Mouse (Mus musculus) cerebellum, adult (tissue): ENCODE data around the gene Camk2b.
A peak's percentile ranks its signal among the peaks of the same experiment; 100 is the strongest.
"Not testable (repeated sequence)": the region's sequence is repeated elsewhere in the genome, so short reads cannot be mapped to it uniquely, and the experiment has no call there.

Experiments used
- ATAC-seq: cut with Nextera tagmentation; 2 replicates; pipeline ENCODE4 v1.9.2; 2017; ENCODE audit warnings: mild to moderate bottlenecking, moderate library complexity, mixed read lengths; ENCODE audit not compliant: insufficient number of reproducible peaks, low FRiP score, low TSS enrichment

The Camk2b gene

DNA sequence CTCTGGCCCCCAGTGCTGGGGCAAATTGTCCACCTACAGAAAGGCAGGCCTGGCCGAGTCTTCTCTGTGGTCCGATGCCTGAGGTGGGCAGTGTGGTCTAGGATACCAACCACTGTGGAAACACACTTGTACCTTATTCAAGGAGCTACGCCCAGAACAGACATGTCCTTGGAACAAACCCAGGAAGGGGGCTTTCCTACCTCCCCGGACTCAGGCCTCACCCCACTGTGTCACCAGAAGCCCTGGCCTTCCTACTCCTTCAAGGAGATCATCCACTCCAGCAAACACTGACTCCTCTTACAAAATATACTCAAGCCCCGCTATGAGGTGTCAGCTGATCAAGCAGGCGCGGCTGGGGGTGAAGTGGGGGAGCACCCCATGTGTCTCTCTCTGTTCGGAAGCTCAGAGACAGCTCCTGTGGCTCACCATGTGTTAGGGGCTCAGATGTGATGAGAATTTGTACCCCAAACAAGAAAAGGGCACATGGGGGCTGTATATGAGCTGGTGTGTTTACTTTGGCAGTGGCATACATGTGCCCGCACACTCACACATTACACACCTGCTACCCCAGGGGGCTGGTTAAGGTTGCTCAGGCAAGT is 49.3 kb downstream of the Camk2b start:
- ATAC-seq, result no peak

DNA sequence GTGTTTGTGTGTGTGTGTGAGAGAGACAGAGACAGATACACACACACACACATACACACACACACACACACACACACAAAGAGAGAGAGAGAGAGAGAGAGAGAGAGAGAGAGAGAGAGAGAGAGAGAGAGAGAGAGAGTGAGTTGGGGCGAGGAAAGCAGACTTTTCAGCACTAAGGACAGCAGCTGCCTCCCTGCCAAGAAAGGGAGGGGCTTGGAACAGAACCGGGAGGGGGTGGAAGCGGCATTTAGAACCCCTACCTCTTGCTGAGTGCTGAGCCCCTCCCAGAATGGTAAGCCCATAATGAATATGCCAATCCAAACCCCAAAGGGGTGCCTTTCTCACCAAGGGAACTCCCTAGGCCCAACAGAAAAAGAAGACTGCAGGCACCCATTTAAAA is 49.8 kb downstream of the Camk2b start:
- ATAC-seq, result no peak

GRCm38 (mm10) chr11:6015011-6015431 is 51.1 kb downstream of the Camk2b start:
- peak; percentile 71; the same call in 1 of the 2 replicates for ATAC-seq

GRCm38 (mm10) chr11:6013359-6013758 is 52.8 kb downstream of the Camk2b start:
- ATAC-seq, result no peak

- ATAC-seq, result no peak
These were observed 54.3 kb downstream of the Camk2b start for GRCm38 (mm10) chr11:6011879-6012278.

DNA sequence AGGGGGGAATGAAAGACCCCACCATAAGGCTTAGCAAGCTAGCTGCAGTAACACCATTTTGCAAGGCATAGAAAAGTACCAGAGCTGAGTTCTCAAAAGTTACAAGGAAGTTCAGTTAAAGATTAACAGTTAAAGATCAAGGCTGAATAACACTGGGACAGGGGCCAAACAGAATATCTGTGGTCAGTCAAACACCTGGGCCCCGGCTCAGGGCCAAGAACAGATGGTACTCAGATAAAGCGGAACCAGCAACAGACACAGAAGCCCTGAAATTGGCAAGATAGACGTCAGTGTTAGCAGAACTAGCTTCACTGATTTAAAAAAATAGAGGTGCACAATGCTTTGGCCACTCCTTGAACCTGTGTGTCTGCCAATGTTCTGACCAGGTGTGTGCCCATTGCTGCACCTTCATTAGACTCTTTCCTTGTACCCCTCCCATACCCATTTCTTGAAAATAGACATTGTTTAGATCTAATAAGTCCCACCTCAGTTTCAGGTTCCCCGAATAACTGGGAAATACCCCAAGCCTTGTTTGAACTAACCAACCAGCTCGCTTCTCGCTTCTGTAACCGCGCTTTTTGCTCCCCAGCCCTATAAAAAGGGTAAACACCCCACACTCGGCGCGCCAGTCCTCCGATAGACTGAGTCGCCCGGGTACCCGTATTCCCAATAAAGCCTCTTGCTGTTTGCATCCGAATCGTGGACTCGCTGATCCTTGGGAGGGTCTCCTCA is 55.2 kb downstream of the Camk2b start:
- ATAC-seq, result not testable (repeated sequence)

GRCm38 (mm10) chr11:6007779-6008128 is 58.4 kb downstream of the Camk2b start:
- ATAC-seq, result not testable (repeated sequence)

DNA sequence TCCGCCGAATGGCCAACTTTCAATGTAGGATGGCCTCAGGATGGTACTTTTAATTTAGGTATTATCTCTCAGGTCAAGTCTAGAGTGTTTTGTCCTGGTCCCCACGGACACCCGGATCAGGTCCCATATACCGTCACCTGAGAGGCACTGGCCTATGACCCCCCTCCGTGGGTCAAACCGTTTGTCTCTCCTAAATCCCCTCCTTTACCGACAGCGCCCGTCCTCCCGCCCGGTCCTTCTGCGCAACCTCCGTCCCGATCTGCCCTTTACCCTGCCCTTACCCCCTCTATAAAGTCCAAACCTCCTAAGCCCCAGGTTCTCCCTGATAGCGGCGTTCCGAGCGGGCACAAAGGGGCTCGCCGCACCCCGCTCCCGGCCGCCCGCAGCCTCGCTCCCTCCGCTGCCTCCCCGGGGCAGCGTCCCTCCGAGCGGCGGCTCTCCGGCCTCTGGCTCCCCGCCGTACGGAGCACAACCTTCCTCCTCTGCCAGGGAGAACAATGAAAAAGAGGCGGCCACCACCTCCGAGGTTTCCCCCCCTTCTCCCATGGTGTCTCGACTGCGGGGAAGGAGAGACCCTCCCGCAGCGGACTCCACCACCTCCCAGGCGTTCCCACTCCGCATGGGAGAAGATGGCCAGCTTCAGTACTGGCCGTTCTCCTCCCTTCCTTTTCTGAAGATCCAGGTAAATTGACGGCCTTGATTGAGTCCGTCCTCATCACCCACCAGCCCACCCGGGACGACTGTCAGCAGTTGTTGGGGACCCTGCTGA is 59.0 kb downstream of the Camk2b start:
- ATAC-seq, result peak; percentile 62; the same call in 1 of the 2 replicates

DNA sequence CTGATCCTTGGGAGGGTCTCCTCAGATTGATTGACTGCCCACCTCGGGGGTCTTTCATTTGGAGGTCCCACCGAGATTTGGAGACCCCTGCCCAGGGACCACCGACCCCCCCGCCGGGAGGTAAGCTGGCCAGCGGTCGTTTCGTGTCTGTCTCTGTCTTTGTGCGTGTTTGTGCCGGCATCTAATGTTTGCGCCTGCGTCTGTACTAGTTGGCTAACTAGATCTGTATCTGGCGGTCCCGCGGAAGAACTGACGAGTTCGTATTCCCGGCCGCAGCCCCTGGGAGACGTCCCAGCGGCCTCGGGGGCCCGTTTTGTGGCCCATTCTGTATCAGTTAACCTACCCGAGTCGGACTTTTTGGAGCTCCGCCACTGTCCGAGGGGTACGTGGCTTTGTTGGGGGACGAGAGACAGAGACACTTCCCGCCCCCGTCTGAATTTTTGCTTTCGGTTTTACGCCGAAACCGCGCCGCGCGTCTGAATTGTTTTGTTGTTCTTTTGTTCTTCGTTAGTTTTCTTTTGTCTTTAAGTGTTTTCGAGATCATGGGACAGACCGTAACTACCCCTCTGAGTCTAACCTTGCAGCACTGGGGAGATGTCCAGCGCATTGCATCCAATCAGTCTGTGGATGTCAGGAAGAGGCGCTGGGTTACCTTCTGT is 59.7 kb downstream of the Camk2b start:
- not testable (repeated sequence) for ATAC-seq

DNA sequence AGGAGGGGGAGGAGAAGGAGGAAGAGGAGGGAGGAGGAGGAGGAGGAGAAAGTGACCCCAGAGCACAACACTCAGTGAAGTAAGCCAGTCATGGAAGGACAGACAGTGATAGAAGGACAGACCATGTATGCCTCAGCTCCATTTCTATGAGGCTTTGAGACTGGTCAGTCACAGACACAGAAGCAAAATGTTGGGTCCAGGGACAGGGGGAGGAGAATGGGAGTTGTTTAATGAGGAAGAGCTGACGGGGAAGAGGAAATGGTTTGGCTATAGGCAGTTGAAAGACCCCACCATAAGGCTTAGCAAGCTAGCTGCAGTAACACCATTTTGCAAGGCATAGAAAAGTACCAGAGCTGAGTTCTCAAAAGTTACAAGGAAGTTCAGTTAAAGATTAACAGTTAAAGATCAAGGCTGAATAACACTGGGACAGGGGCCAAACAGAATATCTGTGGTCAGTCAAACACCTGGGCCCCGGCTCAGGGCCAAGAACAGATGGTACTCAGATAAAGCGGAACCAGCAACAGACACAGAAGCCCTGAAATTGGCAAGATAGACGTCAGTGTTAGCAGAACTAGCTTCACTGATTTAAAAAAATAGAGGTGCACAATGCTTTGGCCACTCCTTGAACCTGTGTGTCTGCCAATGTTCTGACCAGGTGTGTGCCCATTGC is 60.7 kb downstream of the Camk2b start:
- ATAC-seq, result not testable (repeated sequence)

GRCm38 (mm10) chr11:6003046-6003639 is 63.0 kb downstream of the Camk2b start:
- no peak for ATAC-seq

DNA sequence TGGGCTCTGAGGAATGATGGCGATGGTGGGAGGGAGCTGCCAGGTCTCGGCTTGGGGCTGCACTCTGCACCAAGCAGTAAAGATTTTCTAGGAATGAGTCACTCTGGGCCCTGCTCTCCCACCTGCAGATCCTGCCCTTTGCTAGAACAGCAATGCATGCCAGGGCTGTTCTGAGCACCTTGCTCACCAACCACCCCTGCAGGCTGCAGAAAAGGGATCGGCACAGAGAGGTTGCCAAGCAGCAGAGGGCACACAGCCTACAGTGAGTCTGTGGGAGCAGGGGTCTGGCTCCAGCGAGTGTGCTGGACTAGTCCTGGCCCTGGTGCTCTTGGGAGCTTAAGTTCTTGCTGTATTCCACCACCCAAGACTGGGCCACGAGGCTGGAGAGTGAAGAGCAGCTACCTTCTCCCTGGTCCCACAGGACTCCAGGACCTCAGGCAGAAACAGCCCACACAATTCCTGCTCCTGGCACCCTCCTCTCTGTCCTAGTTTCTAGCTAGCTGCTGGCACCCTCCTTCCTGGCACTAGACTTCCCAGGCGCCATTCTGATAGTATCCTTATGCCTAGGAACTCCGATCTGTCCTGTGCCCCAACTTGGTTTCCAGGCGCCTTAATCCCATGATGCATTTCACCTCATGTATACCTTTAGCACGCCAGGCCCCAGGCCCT is 64.0 kb downstream of the Camk2b start:
- peak; percentile 62 for ATAC-seq

DNA sequence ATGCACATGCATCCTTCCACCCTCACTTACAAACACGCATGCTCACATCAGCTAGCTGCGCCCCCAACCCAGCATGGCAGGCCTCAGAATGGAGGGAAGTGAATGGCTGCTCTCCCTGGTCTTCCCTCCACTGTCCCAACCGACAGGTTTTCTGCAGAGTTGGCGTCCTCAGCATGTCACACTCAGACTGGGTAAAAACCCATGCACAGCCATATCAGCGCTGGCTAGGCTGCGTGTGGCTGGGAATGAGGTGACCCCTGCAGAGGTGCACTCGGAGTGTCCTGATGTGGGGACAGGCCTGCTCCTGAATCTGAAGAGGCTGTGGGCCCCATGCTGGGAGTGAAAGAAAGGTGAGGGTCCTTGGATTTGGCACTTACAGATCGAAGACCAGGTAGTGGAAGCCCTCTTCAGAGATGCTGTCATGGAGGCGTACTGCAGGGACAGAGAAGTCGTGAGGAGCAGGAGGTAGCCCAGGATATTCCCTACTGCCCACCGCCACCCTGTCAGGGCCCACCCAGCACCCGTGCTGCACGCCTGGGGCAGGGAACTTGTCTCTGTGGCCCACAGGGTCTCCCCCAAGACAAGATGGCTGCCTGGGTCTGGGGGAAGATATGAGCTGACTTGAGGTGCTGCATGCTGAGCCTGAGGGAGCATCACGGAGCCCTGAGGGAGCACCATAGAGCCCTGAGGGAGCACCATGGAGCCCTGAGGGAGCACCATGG is 65.0 kb downstream of the Camk2b start:
- ATAC-seq, result no peak

DNA sequence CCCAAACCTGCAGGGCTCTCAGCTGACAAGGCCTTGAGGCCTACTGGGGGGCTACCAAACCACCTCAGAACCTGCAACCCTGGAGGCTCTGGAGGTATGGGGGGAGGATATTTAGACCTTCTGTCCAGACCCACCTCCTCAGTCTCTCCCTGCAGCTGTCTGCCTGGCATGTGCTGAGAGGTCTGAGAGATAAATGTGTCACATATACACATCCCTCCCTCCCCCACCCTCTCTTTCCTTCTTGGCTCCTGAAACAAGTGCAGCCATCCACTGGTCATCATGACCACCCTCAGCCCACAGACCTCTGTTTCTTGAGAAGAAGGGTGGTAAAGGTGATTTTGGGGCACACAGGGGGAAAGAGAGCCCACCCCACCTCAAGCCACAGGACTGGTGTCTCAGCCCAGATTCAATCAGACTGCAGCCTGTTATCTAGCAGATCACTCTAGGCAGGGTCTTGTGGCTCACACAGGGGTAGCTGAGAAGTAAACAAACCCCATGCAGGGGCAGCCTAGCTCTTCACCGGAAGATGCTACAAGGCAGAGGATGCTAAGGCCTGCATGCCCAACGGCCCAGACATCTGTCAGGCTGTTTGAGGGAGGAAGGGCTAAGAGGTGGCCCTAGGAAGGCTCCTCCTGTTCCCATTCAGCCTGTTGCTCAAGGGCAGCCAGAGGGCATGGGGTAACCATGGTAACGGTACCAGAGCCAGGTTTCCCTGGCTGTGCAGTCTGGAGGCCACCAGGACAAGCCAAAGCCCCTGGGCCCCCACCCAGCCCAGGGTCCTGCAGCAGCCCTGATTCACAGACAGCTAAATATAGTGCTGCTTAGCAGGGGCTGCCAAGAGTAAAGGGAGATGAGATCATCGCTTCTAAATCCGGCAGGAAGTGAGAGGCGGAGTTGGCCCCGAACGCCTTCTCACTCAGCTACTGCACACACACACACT is 66.1 kb downstream of the Camk2b start:
- peak; percentile 49 for ATAC-seq

DNA sequence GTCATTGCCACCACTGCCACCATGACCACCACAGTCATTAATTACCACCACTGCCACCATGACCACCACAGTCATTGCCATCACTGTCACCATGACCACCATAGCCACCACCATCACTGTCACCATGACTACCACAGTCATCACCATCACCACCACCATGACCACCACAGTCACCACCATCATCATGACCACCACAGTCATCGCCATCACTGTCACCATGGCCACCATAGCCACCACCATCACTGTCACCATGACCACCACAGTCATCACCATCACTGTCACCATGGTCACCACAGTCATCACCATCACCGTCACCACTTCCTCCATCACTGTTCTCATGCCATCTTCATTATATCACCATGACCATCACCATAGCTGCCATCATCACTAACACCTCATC is 67.7 kb downstream of the Camk2b start:
- no peak for ATAC-seq

- ATAC-seq, result no peak
These were observed 70.2 kb downstream of the Camk2b start for GRCm38 (mm10) chr11:5995989-5996388.

DNA sequence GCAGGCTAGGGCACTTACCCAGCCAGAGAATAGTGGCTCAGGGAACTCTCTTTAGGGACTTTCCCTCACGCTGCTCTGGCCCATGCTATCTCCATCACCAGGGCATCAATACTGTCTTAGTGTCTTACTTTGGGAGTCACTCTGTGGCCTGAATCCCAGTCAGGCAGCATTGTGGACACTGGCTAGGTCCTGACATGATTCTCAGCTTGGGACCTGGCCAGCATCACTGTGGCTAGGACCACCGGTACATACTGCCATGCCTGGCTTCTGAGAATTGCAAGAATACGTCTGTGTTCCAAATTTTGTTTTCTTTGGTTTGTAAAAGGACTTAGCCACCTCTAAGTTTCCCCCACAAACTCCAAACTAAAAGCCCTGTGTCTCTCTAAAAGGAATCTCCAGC is 71.3 kb downstream of the Camk2b start:
- ATAC-seq, result no peak

DNA sequence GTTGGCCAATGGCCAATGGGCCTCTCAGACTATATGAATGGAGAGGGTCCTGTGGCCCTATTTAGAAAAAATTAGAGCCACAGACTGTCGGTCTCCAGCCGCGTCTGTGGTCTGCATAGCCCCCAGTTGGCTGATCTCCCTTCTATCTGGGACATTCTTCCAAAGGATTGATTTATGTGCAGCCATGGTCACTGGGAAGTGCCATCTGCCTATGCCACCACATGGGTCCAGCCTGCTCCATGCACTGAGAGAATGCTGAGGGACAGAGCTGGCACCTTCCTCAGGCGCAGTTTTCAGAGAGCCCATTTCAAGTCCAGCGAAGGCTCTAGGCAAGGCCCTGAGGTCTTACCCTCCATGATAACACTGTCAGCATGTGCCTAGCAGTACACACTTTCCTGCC is 72.0 kb downstream of the Camk2b start:
- ATAC-seq, result peak; percentile 43; the same call in 1 of the 2 replicates
